Mouse (Mus musculus): Measurements from ENCODE around the gene Gpank1. TPM values are rescaled to one million over a fixed set of nuclear protein-coding genes. Genes with fewer than 3 reads are reported as not detected.

The Gpank1 gene
- total RNA-seq, 2 experiments from 2014 or later, result 14.8 to 15.8 TPM

Other genes starting within 250 kb of the Gpank1 start
Only the 30 nearest of the 42 such genes appear.
- gene Lsm2, start 139.6 kb upstream of the Gpank1 start, total RNA-seq (2015; ENCODE audit: low replicate concordance), result 46.8 and 50.3 TPM in 2 replicates
- 11.2 and 16.7 TPM in 2 replicates for gene Lsm2, start 139.6 kb upstream of the Gpank1 start, total RNA-seq (2017; ENCODE audit: low replicate concordance)
- 24.4 and 33.4 TPM in 2 replicates for gene Vars, start 120.5 kb upstream of the Gpank1 start, total RNA-seq (2015; ENCODE audit: low replicate concordance)
- gene Vars, start 120.5 kb upstream of the Gpank1 start, total RNA-seq (2017; ENCODE audit: low replicate concordance), result 37.4 and 45.0 TPM in 2 replicates
- not detected in 2 replicates for gene Vwa7, start 104.9 kb upstream of the Gpank1 start, total RNA-seq (2015; ENCODE audit: low replicate concordance)
- not detected in 2 replicates for gene Vwa7, start 104.9 kb upstream of the Gpank1 start, total RNA-seq (2017; ENCODE audit: low replicate concordance)
- gene Sapcd1, start 93.4 kb upstream of the Gpank1 start, total RNA-seq (2015; ENCODE audit: low replicate concordance), result 2.3 TPM in 1 of 2 replicates, not detected in the other
- gene Sapcd1, start 93.4 kb upstream of the Gpank1 start, total RNA-seq (2017; ENCODE audit: low replicate concordance), result not detected in 2 replicates
- 0.38 and 1.5 TPM in 2 replicates for gene Msh5, start 74.7 kb upstream of the Gpank1 start, total RNA-seq (2015; ENCODE audit: low replicate concordance)
- 5.7 and 8.8 TPM in 2 replicates for gene Msh5, start 74.7 kb upstream of the Gpank1 start, total RNA-seq (2017; ENCODE audit: low replicate concordance)
- 74.6 and 85.9 TPM in 2 replicates for gene Clic1, start 71.5 kb upstream of the Gpank1 start, total RNA-seq (2015; ENCODE audit: low replicate concordance)
- 66.9 and 68.8 TPM in 2 replicates for gene Clic1, start 71.5 kb upstream of the Gpank1 start, total RNA-seq (2017; ENCODE audit: low replicate concordance)
- gene Ddah2, start 62.4 kb upstream of the Gpank1 start, total RNA-seq (2015; ENCODE audit: low replicate concordance), result 1.0 and 1.7 TPM in 2 replicates
- gene Ddah2, start 62.4 kb upstream of the Gpank1 start, total RNA-seq (2017; ENCODE audit: low replicate concordance), result 2.2 TPM in 1 of 2 replicates, not detected in the other
- gene Ly6g6c, start 56.1 kb upstream of the Gpank1 start, total RNA-seq (2015; ENCODE audit: low replicate concordance), result not detected in 2 replicates
- gene Ly6g6c, start 56.1 kb upstream of the Gpank1 start, total RNA-seq (2017; ENCODE audit: low replicate concordance), result not detected in 2 replicates
- gene Mpig6b, start 55.3 kb upstream of the Gpank1 start, total RNA-seq (2015; ENCODE audit: low replicate concordance), result 0.42 TPM in 1 of 2 replicates, not detected in the other
- not detected in 2 replicates for gene Mpig6b, start 55.3 kb upstream of the Gpank1 start, total RNA-seq (2017; ENCODE audit: low replicate concordance)
- gene Ly6g6e, start 44.6 kb upstream of the Gpank1 start, total RNA-seq (2015; ENCODE audit: low replicate concordance), result not detected in 2 replicates
- gene Ly6g6e, start 44.6 kb upstream of the Gpank1 start, total RNA-seq (2017; ENCODE audit: low replicate concordance), result not detected in 2 replicates
- not detected in 2 replicates for gene Ly6g6d, start 43.4 kb upstream of the Gpank1 start, total RNA-seq (2015; ENCODE audit: low replicate concordance)
- 1.4 TPM in 1 of 2 replicates, not detected in the other for gene Ly6g6d, start 43.4 kb upstream of the Gpank1 start, total RNA-seq (2017; ENCODE audit: low replicate concordance)
- gene Ly6g6f, start 35.8 kb upstream of the Gpank1 start, total RNA-seq (2015; ENCODE audit: low replicate concordance), result not detected in 2 replicates
- not detected in 2 replicates for gene Ly6g6f, start 35.8 kb upstream of the Gpank1 start, total RNA-seq (2017; ENCODE audit: low replicate concordance)
- gene Abhd16a, start 32.2 kb upstream of the Gpank1 start, total RNA-seq (2015; ENCODE audit: low replicate concordance), result 28.1 and 36.8 TPM in 2 replicates
- gene Abhd16a, start 32.2 kb upstream of the Gpank1 start, total RNA-seq (2017; ENCODE audit: low replicate concordance), result 33.3 and 63.0 TPM in 2 replicates
- gene Ly6g5c, start 13.2 kb upstream of the Gpank1 start, total RNA-seq (2015; ENCODE audit: low replicate concordance), result not detected in 2 replicates
- not detected in 2 replicates for gene Ly6g5c, start 13.2 kb upstream of the Gpank1 start, total RNA-seq (2017; ENCODE audit: low replicate concordance)
- gene Ly6g5b, start 6.0 kb upstream of the Gpank1 start, total RNA-seq (2015; ENCODE audit: low replicate concordance), result 7.7 TPM in 1 of 2 replicates, not detected in the other
- 0.34 TPM in 1 of 2 replicates, not detected in the other for gene Ly6g5b, start 6.0 kb upstream of the Gpank1 start, total RNA-seq (2017; ENCODE audit: low replicate concordance)
- 156 and 181 TPM in 2 replicates for gene Csnk2b, start 598 bp downstream of the Gpank1 start, total RNA-seq (2015; ENCODE audit: low replicate concordance)
- 76.5 and 112 TPM in 2 replicates for gene Csnk2b, start 598 bp downstream of the Gpank1 start, total RNA-seq (2017; ENCODE audit: low replicate concordance)
- 0.63 and 1.5 TPM in 2 replicates for gene D17H6S53E, start 4.9 kb downstream of the Gpank1 start, total RNA-seq (2015; ENCODE audit: low replicate concordance)
- gene D17H6S53E, start 4.9 kb downstream of the Gpank1 start, total RNA-seq (2017; ENCODE audit: low replicate concordance), result 2.6 and 2.8 TPM in 2 replicates
- not detected in 2 replicates for gene Apom, start 10.6 kb downstream of the Gpank1 start, total RNA-seq (2015; ENCODE audit: low replicate concordance)
- 0.94 TPM in 1 of 2 replicates, not detected in the other for gene Apom, start 10.6 kb downstream of the Gpank1 start, total RNA-seq (2017; ENCODE audit: low replicate concordance)
- 23.8 and 47.9 TPM in 2 replicates for gene Bag6, start 13.7 kb downstream of the Gpank1 start, total RNA-seq (2015; ENCODE audit: low replicate concordance)
- gene Bag6, start 13.7 kb downstream of the Gpank1 start, total RNA-seq (2017; ENCODE audit: low replicate concordance), result 48.1 and 71.4 TPM in 2 replicates
- 70.2 and 111 TPM in 2 replicates for gene Prrc2a, start 43.4 kb downstream of the Gpank1 start, total RNA-seq (2015; ENCODE audit: low replicate concordance)
- gene Prrc2a, start 43.4 kb downstream of the Gpank1 start, total RNA-seq (2017; ENCODE audit: low replicate concordance), result 15.1 and 22.6 TPM in 2 replicates
- gene Aif1, start 54.6 kb downstream of the Gpank1 start, total RNA-seq (2015; ENCODE audit: low replicate concordance), result 14.4 and 19.8 TPM in 2 replicates
- gene Aif1, start 54.6 kb downstream of the Gpank1 start, total RNA-seq (2017; ENCODE audit: low replicate concordance), result 8.7 and 15.8 TPM in 2 replicates
- gene Lst1, start 67.0 kb downstream of the Gpank1 start, total RNA-seq (2015; ENCODE audit: low replicate concordance), result 55.5 and 77.7 TPM in 2 replicates
- 32.2 and 57.3 TPM in 2 replicates for gene Lst1, start 67.0 kb downstream of the Gpank1 start, total RNA-seq (2017; ENCODE audit: low replicate concordance)
- 4.6 TPM in 1 of 2 replicates, not detected in the other for gene Ltb, start 73.0 kb downstream of the Gpank1 start, total RNA-seq (2015; ENCODE audit: low replicate concordance)
- 1.7 and 3.8 TPM in 2 replicates for gene Ltb, start 73.0 kb downstream of the Gpank1 start, total RNA-seq (2017; ENCODE audit: low replicate concordance)
- 10.7 and 19.2 TPM in 2 replicates for gene Tnf, start 80.6 kb downstream of the Gpank1 start, total RNA-seq (2015; ENCODE audit: low replicate concordance)
- 2.8 and 8.3 TPM in 2 replicates for gene Tnf, start 80.6 kb downstream of the Gpank1 start, total RNA-seq (2017; ENCODE audit: low replicate concordance)
- not detected in 2 replicates for gene Lta, start 83.9 kb downstream of the Gpank1 start, total RNA-seq (2015; ENCODE audit: low replicate concordance)
- gene Lta, start 83.9 kb downstream of the Gpank1 start, total RNA-seq (2017; ENCODE audit: low replicate concordance), result not detected in 2 replicates
- gene Gm16181, start 99.4 kb downstream of the Gpank1 start, total RNA-seq (2015; ENCODE audit: low replicate concordance), result not detected in 2 replicates
- gene Gm16181, start 99.4 kb downstream of the Gpank1 start, total RNA-seq (2017; ENCODE audit: low replicate concordance), result not detected in 2 replicates
- 1.0 and 2.7 TPM in 2 replicates for gene Atp6v1g2, start 112.2 kb downstream of the Gpank1 start, total RNA-seq (2015; ENCODE audit: low replicate concordance)
- 3.8 TPM in 1 of 2 replicates, not detected in the other for gene Atp6v1g2, start 112.2 kb downstream of the Gpank1 start, total RNA-seq (2017; ENCODE audit: low replicate concordance)
- 0.58 and 1.0 TPM in 2 replicates for gene Nfkbil1, start 114.3 kb downstream of the Gpank1 start, total RNA-seq (2015; ENCODE audit: low replicate concordance)
- gene Nfkbil1, start 114.3 kb downstream of the Gpank1 start, total RNA-seq (2017; ENCODE audit: low replicate concordance), result 2.2 TPM in 1 of 2 replicates, not detected in the other
- 65.7 and 80.5 TPM in 2 replicates for gene Ddx39b, start 120.3 kb downstream of the Gpank1 start, total RNA-seq (2015; ENCODE audit: low replicate concordance)
- 48.1 and 50.2 TPM in 2 replicates for gene Ddx39b, start 120.3 kb downstream of the Gpank1 start, total RNA-seq (2017; ENCODE audit: low replicate concordance)
- gene H2-D1, start 141.3 kb downstream of the Gpank1 start, total RNA-seq (2015; ENCODE audit: low replicate concordance), result 117 and 224 TPM in 2 replicates
- gene H2-D1, start 141.3 kb downstream of the Gpank1 start, total RNA-seq (2017; ENCODE audit: low replicate concordance), result 217 and 402 TPM in 2 replicates

Measured in erythroblast, adult 5-6 weeks (primary cell).